Mouse (Mus musculus): ENCODE data around the gene Klhl11. TPM values are rescaled to one million over a fixed set of nuclear protein-coding genes. Genes with fewer than 3 reads are reported as not detected.
A peak's percentile ranks its signal among the peaks of the same experiment; 100 is the strongest.

Gene Klhl11
- polyA plus RNA-seq, 1 experiment from 2014 or later: 3.6 TPM

- no peak overlapping the region for H3K9ac ChIP-seq
These were observed 28.8 kb upstream of the Klhl11 start for GRCm38 (mm10) chr11:100501321-100501720.

DNA sequence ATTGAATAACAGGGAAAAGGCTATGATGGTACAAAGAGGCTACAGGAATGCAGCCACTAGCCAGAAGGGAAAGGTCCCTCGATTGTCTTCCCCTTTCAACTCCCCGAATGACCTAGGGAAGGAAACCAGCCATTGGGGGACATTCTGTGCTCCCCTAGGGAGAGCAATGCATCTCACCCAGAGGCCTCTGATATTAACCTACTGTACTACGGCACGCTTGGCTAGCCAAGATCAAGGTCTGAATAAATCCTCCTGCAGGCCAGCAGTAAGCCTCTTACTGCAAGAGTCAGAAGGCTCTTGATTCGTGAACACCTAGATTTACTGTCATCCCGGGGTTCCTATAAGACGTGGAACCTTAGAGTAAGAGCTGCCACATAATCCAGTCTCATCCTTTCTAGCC is 28.1 kb upstream of the Klhl11 start:
- Histone ChIP-seq H3K27me3 (replicated peaks) (no peaks in the 10 kb centered on the region), H3K4me2 (no peak overlapping the region), H3K9ac (no peak overlapping the region), H3K27ac (no peak overlapping the region), H3K36me3 (peaks cover 100% of the 10 kb centered on the region), H3K4me3 (no peak overlapping the region), H3K9me3 (replicated peaks) (no peaks in the 10 kb centered on the region), H3K4me1 (peaks cover 32% of the 10 kb centered on the region)
- WGBS (ENCODE audit: insufficient replicate concordance): 78% methylated on average over 7 of the region's 7 CpGs
- no peak for ATAC-seq

More at GRCm38 (mm10) chr11:100501321-100501720, 28.8 kb upstream of the Klhl11 start:
- no peak overlapping the region for H3K27ac ChIP-seq
- H3K4me1 ChIP-seq: peaks cover 32% of the 10 kb centered on the region
- H3K9me3 ChIP-seq (replicated peaks): no peaks in the 10 kb centered on the region
- peaks cover 99% of the 10 kb centered on the region for H3K36me3 ChIP-seq
- peak; percentile 28; the same call in 1 of the 2 replicates for ATAC-seq
- no peaks in the 10 kb centered on the region for H3K27me3 ChIP-seq (replicated peaks)
- H3K4me3 ChIP-seq: no peak overlapping the region
- 33% methylated on average over 6 of the region's 6 CpGs for WGBS (ENCODE audit: insufficient replicate concordance)
- H3K4me2 ChIP-seq: 0 out of 2 replicates have a peak overlapping the region, but pooled peaks have one; percentile 9

DNA sequence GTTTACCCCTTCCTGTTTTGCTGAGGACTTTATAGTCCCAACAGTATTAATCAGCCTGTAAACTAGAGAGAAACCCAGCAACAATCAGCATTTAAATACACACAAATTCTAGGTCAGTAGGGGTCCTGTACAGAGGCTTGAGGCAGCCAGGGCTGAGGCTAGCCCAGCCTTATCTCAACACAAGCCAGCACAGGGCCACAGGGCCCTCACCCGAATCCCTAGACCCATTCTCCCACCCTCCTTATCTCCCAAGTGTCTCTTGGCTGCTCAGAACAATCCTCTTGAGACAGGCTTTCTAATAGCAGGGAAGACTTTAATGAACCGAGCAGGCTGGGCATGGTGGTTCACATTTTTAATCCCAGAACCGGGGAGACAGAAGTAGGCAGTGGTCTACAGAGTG is 27.7 kb upstream of the Klhl11 start:
- peaks cover 28% of the 10 kb centered on the region for H3K4me1 ChIP-seq
- no peaks in the 10 kb centered on the region for H3K9me3 ChIP-seq (replicated peaks)
- H3K27me3 ChIP-seq (replicated peaks): no peaks in the 10 kb centered on the region
- no peak overlapping the region for H3K4me2 ChIP-seq
- H3K4me3 ChIP-seq: no peak overlapping the region
- H3K9ac ChIP-seq: no peak overlapping the region
- WGBS (ENCODE audit: insufficient replicate concordance): 40% methylated on average over 3 of the region's 3 CpGs
- no peak overlapping the region for H3K27ac ChIP-seq
- ATAC-seq: peak; percentile 77
- H3K36me3 ChIP-seq: peaks cover 100% of the 10 kb centered on the region

GRCm38 (mm10) chr11:100493771-100494170 is 21.2 kb upstream of the Klhl11 start:
- no peak overlapping the region for H3K9ac ChIP-seq
- no peaks in the 10 kb centered on the region for H3K27me3 ChIP-seq (replicated peaks)
- H3K9me3 ChIP-seq (replicated peaks): no peaks in the 10 kb centered on the region
- no peak overlapping the region for H3K4me2 ChIP-seq
- no peaks in the 10 kb centered on the region for H3K4me1 ChIP-seq
- no peak overlapping the region for H3K27ac ChIP-seq
- ATAC-seq: no peak
- H3K36me3 ChIP-seq: peaks cover 98% of the 10 kb centered on the region
- no peak overlapping the region for H3K4me3 ChIP-seq
- 87% methylated on average over 12 of the region's 12 CpGs for whole genome bisulfite sequencing (ENCODE audit: insufficient replicate concordance)

GRCm38 (mm10) chr11:100490951-100491350 is 18.4 kb upstream of the Klhl11 start:
- no peak overlapping the region for H3K4me3 ChIP-seq
- ATAC-seq: no peak
- no peaks in the 10 kb centered on the region for H3K9me3 ChIP-seq (replicated peaks)
- H3K27me3 ChIP-seq (replicated peaks): no peaks in the 10 kb centered on the region
- no peak overlapping the region for H3K27ac ChIP-seq
- H3K9ac ChIP-seq: no peak overlapping the region
- H3K4me1 ChIP-seq: no peaks in the 10 kb centered on the region
- H3K36me3 ChIP-seq: peaks cover 96% of the 10 kb centered on the region
- H3K4me2 ChIP-seq: no peak overlapping the region
- WGBS (ENCODE audit: insufficient replicate concordance): 81% methylated on average over 6 of the region's 6 CpGs

- no peaks in the 10 kb centered on the region for H3K4me1 ChIP-seq
- H3K36me3 ChIP-seq: peaks cover 99% of the 10 kb centered on the region
- no peak overlapping the region for H3K4me2 ChIP-seq
- no peak overlapping the region for H3K9ac ChIP-seq
- H3K27me3 ChIP-seq (replicated peaks): no peaks in the 10 kb centered on the region
- 82% methylated on average over 8 of the region's 8 CpGs for WGBS (ENCODE audit: insufficient replicate concordance)
- no peaks in the 10 kb centered on the region for H3K9me3 ChIP-seq (replicated peaks)
- no peak; the same call in 1 of the 2 replicates for ATAC-seq
- no peak overlapping the region for H3K4me3 ChIP-seq
- no peak overlapping the region for H3K27ac ChIP-seq
These were observed 13.4 kb upstream of the Klhl11 start for GRCm38 (mm10) chr11:100485801-100486538.

DNA sequence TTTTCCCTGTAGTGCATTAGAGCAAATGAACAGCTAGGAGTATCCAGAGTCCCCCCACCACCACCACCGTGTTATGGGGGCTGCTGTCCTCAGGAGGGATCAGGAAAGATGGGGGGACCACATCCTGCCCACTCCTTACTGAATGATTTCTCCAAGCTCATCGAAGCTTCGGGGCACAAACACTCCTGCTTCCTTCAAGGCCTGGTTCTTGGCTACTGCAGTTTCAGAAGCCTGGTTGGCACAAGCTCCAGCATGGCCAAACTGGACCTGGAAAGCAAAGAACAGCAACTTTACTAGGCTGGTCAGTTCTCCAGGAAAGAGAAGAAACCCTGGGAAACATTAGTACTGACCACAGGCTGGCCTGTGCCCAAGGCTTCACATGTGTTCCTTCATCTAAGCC is 11.9 kb upstream of the Klhl11 start:
- no peak for ATAC-seq
- Histone ChIP-seq H3K4me1 (no peaks in the 10 kb centered on the region), H3K27me3 (replicated peaks) (no peaks in the 10 kb centered on the region), H3K36me3 (peaks cover 99% of the 10 kb centered on the region), H3K4me2 (no peak overlapping the region), H3K4me3 (no peak overlapping the region), H3K9ac (no peak overlapping the region), H3K27ac (no peak overlapping the region), H3K9me3 (replicated peaks) (no peaks in the 10 kb centered on the region)
- 88% methylated on average over 3 of the region's 3 CpGs for WGBS (ENCODE audit: insufficient replicate concordance)

GRCm38 (mm10) chr11:100479152-100479551 is 6.6 kb upstream of the Klhl11 start:
- Histone ChIP-seq H3K9me3 (replicated peaks) (no peaks in the 10 kb centered on the region), H3K4me3 (no peak overlapping the region), H3K4me1 (no peaks in the 10 kb centered on the region), H3K27me3 (replicated peaks) (no peaks in the 10 kb centered on the region), H3K4me2 (no peak overlapping the region), H3K9ac (no peak overlapping the region), H3K36me3 (peaks cover 86% of the 10 kb centered on the region), H3K27ac (no peak overlapping the region)
- no peak for ATAC-seq
- WGBS (ENCODE audit: insufficient replicate concordance): 79% methylated on average over 7 of the region's 7 CpGs

- Histone ChIP-seq H3K9ac (no peak overlapping the region), H3K9me3 (replicated peaks) (no peaks in the 10 kb centered on the region), H3K36me3 (peaks cover 58% of the 10 kb centered on the region), H3K4me2 (no peak overlapping the region), H3K27ac (no peak overlapping the region), H3K4me3 (no peak overlapping the region), H3K4me1 (peaks cover 10% of the 10 kb centered on the region), H3K27me3 (replicated peaks) (no peaks in the 10 kb centered on the region)
- 81% methylated on average over 5 of the region's 5 CpGs for WGBS (ENCODE audit: insufficient replicate concordance)
- no peak for ATAC-seq
These were observed 3.7 kb upstream of the Klhl11 start for GRCm38 (mm10) chr11:100476281-100476680.

GRCm38 (mm10) chr11:100472935-100473295 is 374 bp upstream of the Klhl11 start:
- ATAC-seq: peak; percentile 57
- 26% methylated on average over 5 of the region's 5 CpGs for WGBS (ENCODE audit: insufficient replicate concordance)
- H3K4me2 ChIP-seq: peak overlapping the region; percentile 50
- H3K4me3 ChIP-seq: peak overlapping the region; percentile 90
- H3K4me1 ChIP-seq: peaks cover 36% of the 10 kb centered on the region
- H3K36me3 ChIP-seq: peaks cover 27% of the 10 kb centered on the region
- H3K27ac ChIP-seq: peak overlapping the region; percentile 56; the same call in 1 of the 2 replicates
- no peaks in the 10 kb centered on the region for H3K9me3 ChIP-seq (replicated peaks)
- H3K27me3 ChIP-seq (replicated peaks): no peaks in the 10 kb centered on the region
- no peak overlapping the region for H3K9ac ChIP-seq

- peaks cover 43% of the 10 kb centered on the region for H3K4me1 ChIP-seq
- peak overlapping the region; percentile 96 for H3K4me2 ChIP-seq
- ATAC-seq: peak; percentile 13; the same call in 1 of the 2 replicates
- no peaks in the 10 kb centered on the region for H3K9me3 ChIP-seq (replicated peaks)
- peak overlapping the region; percentile 89 for H3K9ac ChIP-seq
- no peaks in the 10 kb centered on the region for H3K27me3 ChIP-seq (replicated peaks)
- H3K27ac ChIP-seq: peak overlapping the region; percentile 84
- H3K4me3 ChIP-seq: peak overlapping the region; percentile 90
- 6% methylated on average over 30 of the region's 30 CpGs for WGBS (ENCODE audit: insufficient replicate concordance)
- peaks cover 21% of the 10 kb centered on the region for H3K36me3 ChIP-seq
These were observed 967 bp downstream of the Klhl11 start for GRCm38 (mm10) chr11:100471352-100472196.

GRCm38 (mm10) chr11:100465833-100466232 is 6.7 kb downstream of the Klhl11 start:
- H3K27ac ChIP-seq: peak overlapping the region; percentile 54; the same call in 1 of the 2 replicates
- no peak for ATAC-seq
- H3K9me3 ChIP-seq (replicated peaks): no peaks in the 10 kb centered on the region
- H3K27me3 ChIP-seq (replicated peaks): no peaks in the 10 kb centered on the region
- H3K4me1 ChIP-seq: peaks cover 45% of the 10 kb centered on the region
- H3K4me2 ChIP-seq: peak overlapping the region; percentile 27
- peaks cover 37% of the 10 kb centered on the region for H3K36me3 ChIP-seq
- 23% methylated on average over 1 of the region's 1 CpGs for WGBS (ENCODE audit: insufficient replicate concordance)
- H3K9ac ChIP-seq: 0 out of 2 replicates have a peak overlapping the region, but pooled peaks have one; percentile 14
- H3K4me3 ChIP-seq: no peak overlapping the region

Data from liver, embryonic 12.5 days (tissue).